Mouse (Mus musculus) T-cell, adult 2 months (primary cell): ENCODE data around the gene Cox8b.
A peak's percentile ranks its signal among the peaks of the same experiment; 100 is the strongest.

Source experiments
- DNase-seq: peaks from one replicate; pipeline ENCODE4 v3.0.0; 2022; ENCODE audit warnings: low spot score

Gene Cox8b

DNA sequence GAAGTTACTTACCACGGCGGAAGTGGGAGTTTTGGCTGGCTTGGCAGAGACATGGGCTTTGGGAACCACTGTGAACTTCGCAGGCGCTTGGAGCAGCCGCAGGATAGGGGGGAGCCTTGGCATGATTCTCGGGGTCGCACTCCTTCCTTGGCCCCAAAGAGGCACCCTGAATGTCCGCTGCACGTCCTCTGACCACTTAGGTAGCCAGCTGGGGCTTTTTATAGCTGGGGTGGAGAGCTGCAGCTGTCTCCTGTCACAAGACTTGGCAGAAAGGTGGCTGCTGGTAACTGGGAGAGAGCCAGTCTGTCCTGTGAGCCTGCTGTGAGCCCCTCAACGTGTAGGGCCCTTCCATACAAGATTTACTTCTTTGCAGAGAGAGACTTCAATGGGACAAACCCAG lies at the start of gene Cox8b:
TSS of gene Cox8b (minus strand) at position 227 of the 400 bp plus-strand sequence.
- no peak for DNase-seq

DNA sequence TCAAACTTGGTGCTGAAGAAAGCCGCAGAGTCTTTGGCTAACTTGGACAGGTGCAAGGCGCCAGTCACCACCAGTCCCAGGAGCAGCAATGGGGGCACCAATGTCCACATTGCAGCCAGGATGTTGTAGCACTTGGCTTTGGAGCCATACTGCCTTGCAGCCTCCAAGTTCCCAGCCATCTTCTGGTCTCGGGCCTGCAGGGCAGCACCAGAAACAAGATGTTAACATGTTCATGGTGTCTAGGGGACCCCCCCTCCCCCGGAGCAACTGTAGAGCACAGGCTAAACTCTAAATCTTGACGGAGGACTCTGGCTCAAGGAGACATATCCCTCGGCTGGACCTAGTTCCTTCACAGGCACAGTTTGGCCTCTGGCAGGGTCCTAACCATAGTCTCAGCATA lies 49.0 kb upstream of the Cox8b start:
- DNase-seq: no peak

DNA sequence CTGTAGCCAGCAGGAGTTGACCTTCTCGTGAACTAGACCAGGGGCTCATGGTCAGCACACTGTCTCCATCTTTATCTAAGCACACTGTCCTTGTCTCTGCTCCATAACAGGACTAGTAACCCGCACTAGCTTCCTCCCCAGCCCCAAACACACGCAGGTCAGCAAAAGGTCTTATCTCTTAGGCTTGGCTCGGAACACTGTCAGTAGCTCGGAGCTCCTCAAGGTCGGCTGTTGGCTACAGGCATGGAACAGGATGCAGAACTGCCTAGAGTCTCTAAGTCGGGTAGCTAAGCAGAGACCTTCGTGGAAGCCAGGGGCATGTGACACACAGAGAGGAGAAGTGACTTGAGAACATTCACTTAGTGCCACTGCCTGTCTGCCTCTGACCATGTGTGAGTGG lies 47.9 kb upstream of the Cox8b start:
- no peak for DNase-seq

DNA sequence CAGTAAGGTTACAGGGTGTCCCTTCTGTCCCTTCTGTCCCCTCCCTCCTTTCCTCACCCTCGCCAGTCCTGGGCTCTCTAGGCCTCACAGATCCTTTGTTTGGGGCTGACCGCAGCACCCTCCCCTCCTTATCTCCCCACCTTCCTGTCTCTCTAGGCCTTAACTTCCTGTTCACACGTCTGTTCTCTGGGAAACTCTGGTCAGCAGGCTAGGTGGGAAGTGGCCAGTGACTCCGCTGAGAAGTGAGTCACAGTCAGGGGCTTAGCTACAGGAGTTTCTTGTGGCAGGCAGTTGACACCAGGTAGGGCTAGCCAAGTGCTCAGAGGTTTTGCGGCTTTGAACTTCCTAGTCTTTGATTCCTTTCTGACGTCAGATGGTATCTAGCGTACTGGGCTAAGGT lies 46.7 kb upstream of the Cox8b start:
- DNase-seq: peak; percentile 69

DNA sequence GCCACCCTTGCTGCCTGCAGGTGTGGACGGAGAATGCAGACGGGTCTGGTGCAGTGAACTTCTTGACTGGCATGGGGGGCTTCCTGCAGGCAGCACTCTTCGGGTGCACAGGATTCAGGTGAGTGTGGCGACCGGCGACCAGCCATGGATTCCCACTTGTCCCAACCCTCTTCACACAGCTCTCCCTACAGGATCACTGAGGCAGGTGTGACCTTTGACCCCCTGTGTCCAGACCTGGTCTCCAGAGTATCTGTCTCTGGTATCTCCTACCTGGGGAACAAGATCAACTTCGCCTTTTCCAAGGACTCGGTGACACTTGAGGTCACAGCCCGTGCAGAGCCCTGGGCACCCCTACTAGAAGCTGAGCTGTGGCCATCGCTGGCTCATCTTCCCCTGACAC lies 46.1 kb upstream of the Cox8b start:
- DNase-seq: no peak

DNA sequence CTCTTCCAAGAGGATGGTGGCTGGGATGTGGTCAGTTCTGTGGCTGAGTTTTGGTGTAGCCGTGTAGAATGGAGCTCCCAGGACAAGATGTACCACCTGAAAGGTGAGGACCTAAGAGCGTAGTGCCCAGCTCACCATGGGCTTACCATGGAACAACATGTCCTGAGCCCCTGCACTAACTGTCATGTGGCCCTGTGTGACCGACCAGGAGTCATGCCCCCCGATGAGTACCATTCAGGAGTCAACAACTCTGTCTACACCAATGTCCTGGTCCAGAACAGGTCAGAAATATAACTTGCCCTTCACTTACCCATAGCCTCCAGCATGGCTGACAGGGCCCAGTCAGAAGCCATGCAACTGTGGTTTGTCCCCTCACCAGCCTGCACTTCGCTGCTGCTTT lies 45.0 kb upstream of the Cox8b start:
- DNase-seq: no peak

DNA sequence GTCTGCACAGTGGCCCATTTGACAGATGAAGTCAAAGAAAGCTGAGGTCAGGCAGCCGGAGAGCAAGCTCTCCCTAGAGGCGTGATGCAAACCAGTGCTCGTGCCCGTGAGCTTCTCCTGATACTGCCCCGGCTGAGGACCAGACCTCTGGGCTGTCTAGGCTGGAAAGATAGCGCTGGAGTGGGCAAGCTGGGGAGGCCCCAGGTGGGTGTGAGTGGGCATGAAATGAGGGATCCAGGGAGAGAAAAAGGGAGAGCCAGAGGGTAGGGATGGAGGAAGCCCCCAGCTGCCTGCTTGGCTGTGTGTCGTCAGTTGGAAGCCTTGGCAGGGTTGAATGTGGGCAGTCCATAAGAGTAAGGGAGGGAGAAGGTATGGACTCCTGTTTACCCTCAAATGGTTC lies 44.0 kb upstream of the Cox8b start:
- DNase-seq: no peak

DNA sequence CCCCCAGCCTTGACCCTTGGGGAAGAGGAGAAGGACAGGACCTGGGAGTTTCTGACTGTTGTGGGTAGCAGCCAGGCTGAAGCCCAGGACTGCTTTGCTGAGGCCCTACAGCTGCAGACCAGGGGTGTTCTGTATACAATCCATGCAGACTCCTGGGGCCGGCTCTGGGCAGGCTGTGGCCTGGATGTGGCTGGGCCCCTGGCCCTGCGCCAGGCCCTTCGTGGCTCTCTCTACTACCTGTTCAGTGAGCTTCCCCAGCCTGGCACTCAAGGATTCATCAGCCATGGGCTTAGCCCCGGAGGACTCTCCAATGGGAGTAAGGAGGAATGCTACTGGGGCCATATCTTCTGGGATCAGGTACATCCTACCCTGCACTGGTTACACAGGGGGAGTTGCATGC lies 43.1 kb upstream of the Cox8b start:
- DNase-seq: no peak

DNA sequence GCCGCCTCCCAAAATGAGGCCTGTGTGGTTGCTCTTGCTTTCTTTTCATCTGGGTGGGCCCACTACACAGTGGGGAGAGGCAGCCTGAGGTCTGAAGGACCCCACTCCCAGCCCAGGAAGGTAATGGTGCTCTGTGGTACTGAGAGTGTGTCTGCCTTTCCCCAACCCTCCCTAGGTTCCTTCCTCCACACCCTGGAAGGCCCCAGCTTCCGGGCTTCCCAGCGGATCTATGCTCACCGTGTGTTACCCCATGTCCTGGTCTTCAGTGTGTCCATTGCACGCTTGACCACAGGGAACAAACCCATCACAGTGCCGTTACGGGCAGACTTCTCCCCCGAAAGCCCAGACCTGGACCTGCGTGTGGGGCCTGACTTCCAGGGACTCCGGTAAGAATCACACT lies 42.6 kb upstream of the Cox8b start:
- DNase-seq: no peak

DNA sequence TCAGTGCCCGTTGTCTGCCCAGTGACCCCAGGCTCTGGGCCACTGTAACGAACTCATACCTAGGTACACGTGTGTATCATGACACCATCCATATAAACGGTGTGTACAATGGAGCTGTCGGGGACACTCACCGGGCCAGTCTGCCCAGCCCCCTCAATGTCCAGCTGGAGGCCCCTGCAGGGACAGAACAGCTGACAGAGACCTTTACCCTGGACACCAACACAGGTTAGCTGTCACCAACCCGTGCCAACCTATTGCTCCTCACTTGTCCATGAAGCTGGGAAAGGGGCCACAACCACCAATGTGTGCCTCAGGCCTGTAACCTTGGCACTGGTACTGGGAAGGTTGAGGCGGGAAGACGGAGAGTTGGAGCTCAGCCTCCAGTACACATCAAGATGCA lies 42.1 kb upstream of the Cox8b start:
- no peak for DNase-seq

DNA sequence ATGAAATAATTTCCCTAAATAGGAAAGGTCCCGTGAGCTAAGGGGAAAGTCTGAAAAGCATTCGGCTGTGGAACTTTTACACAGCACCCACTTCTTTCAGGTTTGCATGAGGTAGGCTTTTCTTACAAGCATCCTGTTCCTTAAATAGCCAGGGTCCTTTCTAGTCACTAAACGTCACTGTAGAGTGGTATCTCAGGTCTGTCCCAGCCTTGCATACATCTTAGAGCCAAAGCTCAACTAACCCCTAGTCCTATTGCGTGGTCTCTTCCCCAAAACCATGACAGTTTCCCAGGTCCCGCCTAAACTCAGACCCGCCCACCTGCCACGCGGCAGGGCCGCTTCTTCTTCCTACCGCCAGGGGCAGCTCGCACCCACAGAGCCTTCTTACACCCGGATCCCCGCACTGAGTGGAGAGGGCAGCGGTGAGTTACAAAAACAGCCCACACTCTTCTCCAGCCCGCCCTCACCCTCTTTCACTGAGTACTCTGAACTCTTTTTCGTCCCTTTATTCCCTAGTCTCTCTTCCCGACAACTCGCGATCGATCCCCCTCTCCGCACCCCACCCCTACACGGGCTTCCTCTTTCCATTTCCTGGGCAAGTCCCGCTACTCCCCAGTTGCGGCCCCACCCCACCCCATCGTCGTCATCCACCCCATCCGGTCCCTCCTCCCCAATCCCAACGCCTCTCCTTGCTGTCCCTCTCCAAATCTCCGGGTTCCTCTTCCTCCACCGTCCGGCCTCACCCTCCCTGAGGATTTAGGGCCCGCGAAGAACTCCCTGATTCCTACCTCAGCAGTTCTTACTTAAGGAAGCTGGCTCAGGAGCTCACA lies 41.2 kb upstream of the Cox8b start, which contains the start of gene Pgghg:
TSS of gene Pgghg (plus strand) at position 170 of the 830 bp plus-strand sequence.
- DNase-seq: peak; percentile 77

DNA sequence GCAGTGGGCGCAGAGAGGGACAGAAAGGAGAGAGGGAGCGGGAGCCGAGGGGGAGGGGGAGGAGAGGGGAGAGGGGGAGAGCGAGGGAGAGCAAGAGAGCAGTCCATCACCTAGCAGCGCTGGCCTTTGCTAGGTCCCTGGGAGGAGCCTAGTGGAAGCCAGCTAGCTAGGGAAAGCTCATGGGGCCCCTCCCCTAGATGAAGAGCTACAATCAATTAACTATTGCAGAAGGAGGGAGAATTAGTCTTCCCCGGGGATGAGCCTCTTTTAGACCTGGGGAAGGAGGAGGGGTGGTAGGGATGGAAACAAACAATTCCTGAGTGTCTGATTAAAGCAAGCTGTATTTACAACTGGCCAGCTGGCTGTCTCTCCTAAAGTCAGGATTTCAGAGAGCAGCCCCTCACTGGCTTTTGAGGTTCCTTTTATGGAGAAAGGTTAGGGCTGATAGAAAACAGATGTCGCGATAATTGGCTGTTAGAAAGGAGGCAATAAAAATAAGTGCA lies 39.5 kb upstream of the Cox8b start:
- DNase-seq: no peak

DNA sequence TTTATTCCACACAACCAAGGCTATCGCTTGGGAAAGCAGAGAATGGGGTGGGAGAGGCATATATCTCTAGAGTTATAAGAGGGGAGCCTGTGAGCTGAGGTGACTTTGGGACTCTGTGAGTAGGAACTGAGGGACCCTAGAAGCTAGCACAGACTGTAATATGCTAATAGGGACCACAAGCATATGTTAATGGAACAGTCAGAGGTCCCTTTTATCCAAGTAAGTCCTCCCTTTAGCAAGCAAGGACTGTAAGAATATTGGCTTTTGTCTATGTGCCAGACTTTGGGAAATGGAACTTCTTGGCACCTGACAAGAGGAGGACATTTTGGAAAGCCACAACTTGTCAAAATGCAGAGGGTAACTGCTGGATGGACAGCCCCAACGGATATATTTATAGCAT lies 38.6 kb upstream of the Cox8b start:
- DNase-seq: no peak

DNA sequence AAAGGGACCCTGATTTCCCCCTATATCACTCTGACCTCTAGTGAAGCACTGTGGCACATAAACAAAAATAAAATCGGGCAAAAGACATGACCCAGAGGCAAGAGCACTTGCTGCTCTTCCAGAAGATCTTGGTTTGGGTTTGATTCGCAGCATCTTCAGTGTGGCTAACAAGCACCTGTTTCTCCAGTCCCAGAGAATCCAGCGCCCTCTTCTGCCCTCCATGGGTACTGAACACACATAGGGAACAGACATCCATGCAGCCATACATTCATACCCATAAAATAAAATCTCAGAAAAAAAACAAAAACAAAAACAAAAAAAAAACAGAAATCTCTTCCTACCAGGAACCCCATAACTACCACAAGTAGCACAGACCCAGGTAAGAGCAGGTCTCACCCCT lies 38.2 kb upstream of the Cox8b start:
- DNase-seq: no peak

DNA sequence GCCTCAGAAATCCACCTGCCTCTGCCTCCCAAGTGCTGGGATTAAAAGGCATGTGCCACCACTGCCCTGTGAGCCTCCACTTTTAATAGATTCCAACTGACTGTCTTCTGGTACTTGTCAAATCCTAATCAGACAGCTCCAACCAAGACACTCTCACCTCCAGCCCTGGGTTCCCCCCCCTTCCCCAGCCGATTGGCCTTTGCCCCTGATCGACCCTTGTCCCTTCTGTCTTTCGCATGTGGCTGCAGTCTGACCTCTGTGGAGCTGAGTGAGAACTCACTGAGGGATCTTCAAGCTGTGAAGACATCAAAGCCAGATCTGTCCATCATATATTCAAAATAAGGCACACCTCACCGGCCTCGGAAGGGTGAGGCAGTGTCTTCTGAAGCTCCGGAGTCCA lies 26.9 kb upstream of the Cox8b start:
- no peak for DNase-seq

DNA sequence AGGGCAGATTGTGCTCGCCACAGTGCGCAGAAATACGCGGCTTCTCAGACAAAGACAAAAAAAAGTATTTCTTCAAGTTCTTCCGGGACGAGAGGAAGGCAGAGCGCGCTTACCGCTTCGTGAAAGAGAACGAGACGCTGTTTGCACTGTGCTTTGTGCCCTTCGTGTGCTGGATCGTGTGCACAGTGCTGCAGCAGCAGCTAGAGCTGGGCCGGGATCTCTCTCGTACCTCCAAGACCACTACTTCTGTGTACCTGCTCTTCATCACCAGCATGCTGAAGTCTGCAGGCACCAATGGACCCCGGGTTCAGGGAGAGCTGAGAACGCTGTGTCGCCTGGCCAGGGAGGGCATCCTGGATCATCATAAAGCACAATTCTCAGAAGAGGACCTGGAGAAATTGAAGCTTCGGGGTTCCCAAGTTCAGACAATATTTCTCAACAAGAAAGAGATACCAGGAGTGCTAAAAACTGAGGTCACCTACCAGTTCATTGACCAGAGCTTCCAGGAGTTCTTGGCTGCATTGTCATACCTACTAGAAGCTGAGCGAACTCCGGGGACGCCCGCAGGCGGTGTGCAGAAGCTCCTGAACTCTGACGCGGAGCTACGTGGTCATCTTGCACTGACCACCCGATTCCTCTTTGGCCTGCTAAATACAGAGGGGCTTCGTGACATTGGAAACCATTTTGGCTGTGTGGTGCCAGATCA lies 23.0 kb upstream of the Cox8b start:
- no peak for DNase-seq

DNA sequence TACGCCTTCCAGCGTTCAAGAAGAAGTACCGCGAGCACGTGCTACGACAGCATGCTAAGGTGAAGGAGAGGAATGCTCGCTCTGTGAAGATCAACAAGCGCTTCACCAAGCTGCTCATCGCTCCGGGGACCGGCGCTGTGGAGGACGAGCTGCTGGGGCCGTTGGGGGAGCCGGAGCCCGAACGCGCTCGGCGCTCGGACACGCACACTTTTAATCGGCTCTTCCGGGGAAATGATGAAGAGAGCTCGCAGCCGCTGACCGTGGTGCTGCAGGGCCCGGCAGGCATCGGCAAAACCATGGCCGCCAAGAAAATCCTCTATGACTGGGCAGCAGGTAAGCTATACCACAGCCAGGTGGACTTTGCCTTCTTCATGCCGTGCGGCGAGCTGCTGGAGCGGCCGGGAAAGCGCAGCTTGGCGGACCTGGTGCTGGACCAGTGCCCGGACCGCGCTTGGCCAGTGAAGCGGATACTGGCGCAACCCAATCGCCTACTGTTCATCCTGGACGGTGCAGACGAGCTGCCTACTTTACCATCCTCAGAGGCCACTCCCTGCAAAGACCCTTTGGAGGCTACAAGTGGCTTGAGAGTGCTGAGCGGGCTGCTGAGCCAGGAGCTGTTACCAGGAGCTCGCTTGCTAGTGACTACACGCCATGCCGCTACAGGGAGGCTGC lies 22.3 kb upstream of the Cox8b start:
- no peak for DNase-seq

DNA sequence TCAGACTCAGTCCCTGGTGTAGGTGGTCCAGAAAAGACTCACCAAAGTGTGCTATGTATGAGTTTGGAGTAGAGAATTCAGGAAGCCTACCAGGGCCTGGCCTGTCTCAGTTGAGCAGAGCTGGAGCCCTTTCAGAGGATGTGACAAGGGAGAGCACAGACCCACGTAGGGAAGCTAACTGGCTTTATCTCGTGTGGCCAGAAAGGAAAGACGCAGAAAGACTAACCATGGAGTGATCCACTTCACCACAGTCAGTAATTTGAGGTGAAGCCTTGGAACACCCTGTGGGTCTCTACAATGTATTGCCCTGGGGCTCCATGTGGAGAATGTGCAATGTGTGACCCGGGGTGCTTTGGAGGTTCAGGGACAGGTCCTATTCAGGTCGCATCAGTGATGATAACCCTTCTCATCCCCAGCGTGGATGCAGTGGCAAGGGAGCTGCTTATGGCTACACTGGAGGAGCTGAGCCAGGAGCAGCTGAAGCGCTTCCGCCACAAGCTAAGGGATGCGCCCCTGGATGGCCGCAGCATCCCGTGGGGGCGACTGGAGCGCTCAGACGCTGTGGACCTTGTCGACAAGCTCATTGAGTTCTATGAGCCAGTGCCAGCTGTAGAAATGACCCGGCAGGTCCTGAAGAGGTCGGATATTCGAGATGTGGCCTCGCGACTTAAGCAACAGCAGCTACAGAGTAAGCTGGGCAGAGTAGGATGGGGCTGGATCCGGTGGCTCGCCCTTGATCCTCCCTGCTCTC lies 21.2 kb upstream of the Cox8b start:
- no peak for DNase-seq

DNA sequence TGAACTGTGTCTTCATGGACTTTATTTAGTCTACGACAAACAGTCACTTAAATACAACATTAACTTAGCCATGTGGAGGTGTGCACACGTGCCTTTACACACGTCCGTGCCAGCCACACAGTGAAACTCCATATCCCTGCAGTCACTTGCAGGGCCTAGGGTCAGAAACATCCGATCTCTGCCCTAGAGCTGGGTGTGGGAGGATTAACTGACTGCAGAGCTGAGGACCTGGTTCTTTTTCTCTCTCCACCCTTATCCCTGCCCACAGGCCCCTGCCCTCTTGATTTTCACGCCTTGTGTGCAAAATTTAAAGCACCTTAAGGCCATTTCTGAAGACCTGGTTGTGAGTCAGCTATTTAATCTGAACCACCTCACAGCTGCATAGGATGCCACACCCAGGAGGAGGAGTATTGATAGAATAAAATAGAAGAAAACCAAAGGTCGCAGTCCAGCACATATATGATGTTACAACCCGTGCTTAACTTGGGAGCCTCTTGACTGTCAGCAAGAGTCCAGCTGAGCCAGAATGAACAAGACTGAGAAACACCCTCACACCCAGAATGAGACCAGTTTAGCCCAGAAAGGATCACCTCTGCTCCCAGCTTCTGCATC lies 20.3 kb upstream of the Cox8b start, which contains the start of gene Nlrp6:
TSS of gene Nlrp6 (plus strand) at position 485 of the 612 bp plus-strand sequence.
- DNase-seq: no peak

DNA sequence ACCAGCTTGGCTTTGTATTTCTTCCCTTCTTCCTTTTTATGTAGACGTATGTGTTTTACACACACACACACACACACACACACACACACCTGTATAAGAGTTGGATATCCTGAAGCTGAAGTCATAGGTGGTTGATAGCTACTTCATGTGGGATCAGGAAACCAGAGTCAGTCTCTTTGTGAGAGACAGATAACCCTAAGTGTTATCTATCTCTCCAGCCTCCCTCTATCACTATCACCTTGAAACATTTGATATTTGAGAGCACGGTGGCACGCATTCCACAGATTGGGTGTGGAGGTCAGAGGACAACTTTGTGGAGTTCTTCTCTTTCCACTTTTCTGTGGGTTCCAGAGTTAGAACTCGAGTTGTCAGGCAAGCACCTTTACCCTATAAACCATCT lies 19.7 kb upstream of the Cox8b start:
- DNase-seq: no peak

DNA sequence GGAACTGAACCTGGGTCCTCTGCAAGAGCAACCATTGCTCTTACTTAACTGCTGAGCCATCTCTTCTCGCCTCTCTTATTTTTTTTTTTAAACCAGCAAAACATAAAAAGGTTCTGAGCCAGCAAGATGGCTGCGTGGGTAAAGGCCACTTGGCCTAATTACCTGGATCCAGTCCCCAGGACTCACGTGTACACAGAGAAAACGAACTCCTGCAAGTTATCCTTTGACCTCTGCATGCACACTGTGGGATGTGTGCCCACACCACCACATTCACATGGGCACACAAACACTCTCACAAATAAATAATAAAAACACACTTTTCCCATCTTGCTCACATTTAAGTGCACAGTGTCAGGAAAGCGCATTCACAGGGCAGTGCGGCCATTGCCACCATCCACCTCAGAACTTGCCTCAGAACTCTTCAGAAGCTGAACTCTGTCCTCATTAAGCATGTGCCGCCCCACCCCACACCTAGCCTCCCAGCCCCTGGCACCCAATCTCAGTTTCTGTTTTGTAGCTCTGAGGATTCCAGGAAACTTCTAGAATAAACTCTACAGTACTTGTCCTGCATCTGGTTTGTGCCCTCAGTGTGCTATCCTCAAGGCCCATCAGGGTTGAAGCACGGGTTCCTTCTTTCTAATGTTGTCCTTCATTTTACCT lies 13.9 kb upstream of the Cox8b start:
- DNase-seq: no peak
